ENCODE assay signal across 15 mouse cellular contexts in genomic region chr10:80254331-80255297, GRCm38 (mm10).
"Had no signal": no experiment of that assay in that cellular context is flagged by ENCODE, and none has a peak within 500 bp of the region (broad histone marks: within the 10 kb centered on the region; RNA-seq: fewer than 3 reads in every experiment).

No protein-coding gene starts in this region.

- H3K4me3 ChIP-seq: kidney, embryonic 15.5 days; limb, embryonic 13.5 days; liver, embryonic 15.5 days; midbrain, embryonic 13.5 days; neural tube, embryonic 12.5 days had no signal

- DNase-seq: kidney, adult 2 months; kidney, postnatal 14 days; left cerebral cortex, postnatal 4 days; lung, embryonic 14.5 days; lung, postnatal 10 days; retina, postnatal 1 day; right cerebral cortex, postnatal 4 days; spleen, adult 18-20 months; thymus, postnatal 4 days had no signal

- H3K9ac ChIP-seq: kidney, embryonic 15.5 days; limb, embryonic 13.5 days; liver, embryonic 15.5 days; lung, embryonic 14.5 days; midbrain, embryonic 13.5 days; neural tube, embryonic 12.5 days had no signal

- H3K9me3 ChIP-seq: kidney, embryonic 15.5 days; limb, embryonic 13.5 days; liver, embryonic 15.5 days; midbrain, embryonic 13.5 days; neural tube, embryonic 12.5 days had no signal

- H3K27me3 ChIP-seq: kidney, embryonic 15.5 days; limb, embryonic 13.5 days; liver, embryonic 15.5 days; midbrain, embryonic 13.5 days; neural tube, embryonic 12.5 days had no signal

- H3K27ac ChIP-seq: kidney, embryonic 15.5 days; limb, embryonic 13.5 days; liver, embryonic 15.5 days; midbrain, embryonic 13.5 days; neural tube, embryonic 12.5 days had no signal

- H3K4me2 ChIP-seq: kidney, embryonic 15.5 days; limb, embryonic 13.5 days; liver, embryonic 11.5 days; liver, embryonic 15.5 days; lung, embryonic 14.5 days; midbrain, embryonic 13.5 days; neural tube, embryonic 12.5 days had no signal

- ATAC-seq: midbrain, embryonic 13.5 days had no signal
